In the genomic region with DNA sequence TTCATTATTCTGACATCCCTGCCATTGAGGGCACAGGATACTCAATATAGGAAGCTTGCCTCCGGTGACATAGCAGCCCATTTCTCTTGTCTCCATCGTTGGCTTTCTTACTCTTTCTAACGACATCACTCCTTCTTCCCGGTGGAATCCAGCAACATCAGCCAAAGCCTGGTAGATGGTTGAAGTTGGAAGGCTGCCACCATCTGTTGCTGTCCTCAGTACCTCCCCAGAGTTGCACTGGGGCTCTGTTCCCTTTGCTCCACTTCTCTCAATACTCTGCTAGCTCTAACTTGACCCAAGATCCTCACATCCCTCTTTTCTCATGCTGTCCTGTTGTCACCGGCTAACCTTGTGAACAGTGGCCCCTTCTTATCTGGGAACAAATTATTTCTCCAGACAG, we compare ENCODE assay signal across 19 mouse cellular contexts. TPM values are rescaled to one million over a fixed set of nuclear protein-coding genes. Genes with fewer than 3 reads are reported as not detected.
"Had no signal": no experiment of that assay in that cellular context is flagged by ENCODE, and none has a peak within 500 bp of the region (broad histone marks: within the 10 kb centered on the region; RNA-seq: fewer than 3 reads in every experiment).

No protein-coding gene starts in this region.

- H3K4me2 ChIP-seq: kidney, embryonic 15.5 days; liver, embryonic 13.5 days; midbrain, embryonic 12.5 days; midbrain, embryonic 15.5 days; neural tube, embryonic 13.5 days had no signal

- H3K27ac ChIP-seq: kidney, embryonic 15.5 days; liver, embryonic 13.5 days; macrophage; midbrain, embryonic 12.5 days; midbrain, embryonic 15.5 days; neural tube, embryonic 13.5 days had no signal

- H3K36me3 ChIP-seq: kidney, embryonic 15.5 days; liver, embryonic 13.5 days; midbrain, embryonic 12.5 days; midbrain, embryonic 15.5 days; neural tube, embryonic 13.5 days had no signal

- ATAC-seq: lung, postnatal 0 days; midbrain, embryonic 15.5 days had no signal

- DNase-seq: kidney, adult 11 months; kidney, adult 8-10 months; kidney, postnatal 10 days; kidney, postnatal 36 days; liver, embryonic 13.5 days; lung, adult 2 months; retina, postnatal 1 day; right cerebral cortex, postnatal 25 days; thymus, adult 18-20 months; thymus, postnatal 36 days had no signal

- H3K9ac ChIP-seq: kidney, embryonic 15.5 days; liver, embryonic 13.5 days; midbrain, embryonic 12.5 days; midbrain, embryonic 15.5 days; neural tube, embryonic 13.5 days had no signal

- H3K9me3 ChIP-seq: kidney, embryonic 15.5 days; liver, embryonic 13.5 days; midbrain, embryonic 12.5 days; midbrain, embryonic 15.5 days; neural tube, embryonic 13.5 days had no signal

- H3K4me3 ChIP-seq: kidney, embryonic 15.5 days; liver, embryonic 13.5 days; midbrain, embryonic 12.5 days; midbrain, embryonic 15.5 days; neural tube, embryonic 13.5 days had no signal

RNA-seq across cellular contexts. Expression of gene Moxd1, which starts 2.4 kb away (rescaled TPM):
- total RNA-seq: liver, adult 2 months; megakaryocyte, adult 5-6 weeks; neutrophil, adult 5-6 weeks had no signal
- polyA plus RNA-seq: liver, adult 2 months; macrophage had no signal
